Mouse (Mus musculus): ENCODE measurements around the gene Elf1. TPM values are rescaled to one million over a fixed set of nuclear protein-coding genes. Genes with fewer than 3 reads are reported as not detected.
A peak's percentile ranks its signal among the peaks of the same experiment; 100 is the strongest.
"Not testable (repeated sequence)": the region's sequence is repeated elsewhere in the genome, so short reads cannot be mapped to it uniquely, and the experiment has no call there.

Gene Elf1
- total and polyA plus RNA-seq, 2 experiments from 2014 or later = 2.1 to 7.2 TPM

DNA sequence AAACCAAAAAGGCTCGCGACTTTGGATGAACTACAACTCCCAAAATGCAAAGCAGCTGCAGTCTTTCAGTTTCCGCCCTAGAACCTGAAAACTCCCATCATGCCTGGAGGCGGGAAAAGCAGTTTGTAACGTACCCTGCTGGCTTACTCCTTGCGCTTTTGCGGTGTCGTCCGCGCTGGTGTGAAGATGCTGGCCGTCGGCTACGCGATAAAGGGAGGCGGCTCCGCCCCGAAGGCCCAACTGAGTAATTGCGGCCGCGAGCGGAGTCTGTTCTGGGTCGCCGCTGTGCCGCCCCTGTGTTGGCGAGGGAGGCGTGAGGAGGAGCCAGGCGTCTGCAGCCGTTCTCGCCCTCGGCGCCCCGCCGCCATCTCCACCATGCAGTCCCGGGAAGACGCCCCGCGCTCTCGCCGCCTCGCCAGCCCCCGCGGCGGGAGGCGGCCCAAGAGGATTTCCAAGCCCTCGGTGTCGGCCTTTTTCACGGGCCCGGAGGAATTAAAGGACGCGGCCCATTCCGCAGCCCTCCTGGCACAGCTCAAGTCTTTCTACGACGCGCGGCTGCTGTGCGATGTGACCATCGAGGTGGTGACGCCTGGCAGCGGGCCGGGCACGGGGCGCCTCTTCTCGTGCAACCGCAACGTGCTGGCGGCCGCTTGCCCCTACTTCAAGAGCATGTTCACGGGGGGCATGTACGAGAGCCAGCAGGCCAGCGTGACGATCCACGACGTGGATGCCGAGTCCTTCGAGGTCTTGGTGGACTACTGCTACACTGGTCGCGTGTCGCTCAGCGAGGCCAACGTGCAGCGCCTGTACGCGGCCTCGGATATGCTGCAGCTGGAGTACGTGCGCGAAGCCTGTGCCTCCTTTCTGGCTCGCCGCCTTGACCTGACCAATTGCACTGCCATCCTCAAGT, 29.1 kb upstream of the Elf1 start, which contains the start of gene Kbtbd6:
Kbtbd6 (plus strand) TSS at position 155 of the 910 bp plus-strand sequence.
- DNase-seq (ENCODE audit: low spot score) (peak; percentile 96), ATAC-seq (ENCODE audit: low FRiP score) (peak; percentile 85)
- Histone ChIP-seq H3K4me2 (ENCODE audit: low read depth, low read length, poor library complexity, severe bottlenecking) (peak within 1 kb of the TSS; percentile 69), H3K9ac (replicated peaks; ENCODE audit: low read length, poor library complexity, severe bottlenecking) (0 out of 2 replicates have a peak within 1 kb of the TSS, but pooled peaks have one; percentile 29), H3K4me3 (ENCODE audit: low read depth, low read length) (peak within 1 kb of the TSS; percentile 48)
- H3K36me3 ChIP-seq (ENCODE audit: insufficient read depth, low read length); H3K27ac ChIP-seq (ENCODE audit: low read depth, low read length); H3K27me3 ChIP-seq (ENCODE audit: insufficient read depth, low read length); H3K9me3 ChIP-seq (ENCODE audit: low read length); H3K4me1 ChIP-seq (ENCODE audit: insufficient read depth, low read length): not testable (repeated sequence)
- TF ChIP-seq CTCF (IDR thresholded peaks at IDR 0.05) = 0 out of 2 replicates have a peak, but pooled peaks have one; percentile 8
- 21% methylated on average over 38 of the region's 89 CpGs for WGBS

DNA sequence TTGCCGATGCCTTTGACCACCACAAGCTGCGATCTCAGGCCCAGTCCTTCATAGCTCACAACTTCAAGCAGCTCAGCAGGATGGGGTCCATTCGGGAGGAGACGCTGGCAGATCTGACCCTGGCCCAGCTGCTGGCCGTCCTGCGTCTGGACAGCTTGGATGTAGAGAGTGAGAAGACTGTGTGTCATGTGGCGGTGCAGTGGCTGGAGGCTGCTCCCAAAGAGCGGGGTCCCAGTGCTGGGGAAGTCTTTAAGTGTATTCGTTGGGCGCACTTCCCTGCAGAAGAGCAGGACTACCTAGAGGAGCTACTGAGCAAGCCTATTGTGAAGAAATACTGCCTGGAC, 28.4 kb upstream of the Elf1 start:
- not testable (repeated sequence) for H3K27me3 ChIP-seq (ENCODE audit: insufficient read depth, low read length); H3K4me3 ChIP-seq (ENCODE audit: low read depth, low read length); H3K27ac ChIP-seq (ENCODE audit: low read depth, low read length); H3K9me3 ChIP-seq (ENCODE audit: low read length); H3K9ac ChIP-seq (replicated peaks; ENCODE audit: low read length, poor library complexity, severe bottlenecking); H3K4me1 ChIP-seq (ENCODE audit: insufficient read depth, low read length); DNase-seq (ENCODE audit: low spot score); H3K36me3 ChIP-seq (ENCODE audit: insufficient read depth, low read length); H3K4me2 ChIP-seq (ENCODE audit: low read depth, low read length, poor library complexity, severe bottlenecking)
- 0 out of 2 replicates have a peak, but pooled peaks have one; percentile 8 for ATAC-seq (ENCODE audit: low FRiP score)
- WGBS = 96% methylated on average over 5 of the region's 10 CpGs

DNA sequence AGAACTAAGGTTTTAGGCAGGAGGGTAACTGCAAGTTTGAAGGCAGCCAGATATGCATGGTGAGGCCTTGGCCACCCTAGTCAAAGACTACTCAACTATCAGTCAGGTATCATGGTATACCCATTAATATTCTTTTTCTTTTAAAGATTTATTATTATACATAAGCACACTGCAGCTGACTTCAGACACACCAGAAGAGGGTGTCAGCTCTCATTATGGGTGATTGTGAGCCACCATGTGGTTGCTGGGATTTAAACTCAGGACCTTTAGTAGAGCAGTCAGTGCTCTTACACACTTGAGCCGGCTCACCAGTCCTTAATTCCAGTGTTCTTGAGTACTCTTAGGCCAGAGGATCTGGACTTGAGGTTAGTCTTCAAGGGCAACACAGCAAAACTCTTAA, 20.6 kb upstream of the Elf1 start:
- ATAC-seq (ENCODE audit: low FRiP score) (no peak), DNase-seq (ENCODE audit: low spot score) (no peak)
- Histone ChIP-seq H3K9ac (replicated peaks; ENCODE audit: low read length, poor library complexity, severe bottlenecking) (no peak overlapping the region), H3K4me1 (ENCODE audit: insufficient read depth, low read length) (no peaks in the 10 kb centered on the region), H3K27ac (ENCODE audit: low read depth, low read length) (no peak overlapping the region), H3K4me2 (ENCODE audit: low read depth, low read length, poor library complexity, severe bottlenecking) (no peak overlapping the region), H3K27me3 (ENCODE audit: insufficient read depth, low read length) (no peaks in the 10 kb centered on the region), H3K36me3 (ENCODE audit: insufficient read depth, low read length) (peaks cover 16% of the 10 kb centered on the region), H3K4me3 (ENCODE audit: low read depth, low read length) (no peak overlapping the region), H3K9me3 (ENCODE audit: low read length) (no peaks in the 10 kb centered on the region)
- no peak for TF ChIP-seq CTCF (IDR thresholded peaks at IDR 0.05)
- 82% methylated on average over 1 of the region's 1 CpGs for WGBS

DNA sequence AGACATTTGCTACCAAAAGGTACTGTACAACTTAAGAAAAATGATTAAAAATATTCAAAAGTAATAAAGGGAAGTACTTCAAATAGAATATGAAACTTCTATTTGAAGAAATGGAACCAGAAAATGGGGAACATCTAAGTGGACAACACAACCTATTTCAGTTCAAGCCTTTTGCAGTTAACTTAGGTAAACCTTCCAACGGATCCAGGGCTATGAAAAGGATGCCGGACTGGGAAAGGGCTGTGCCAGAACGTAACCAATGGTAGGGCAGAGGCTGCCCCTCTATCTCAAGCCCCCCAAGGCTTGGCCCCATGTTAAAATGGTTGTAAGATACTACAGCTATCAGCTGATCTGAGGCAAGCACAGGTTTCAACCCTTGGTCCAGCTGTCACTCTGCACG, 20.0 kb upstream of the Elf1 start:
- no peaks in the 10 kb centered on the region for H3K9me3 ChIP-seq (ENCODE audit: low read length)
- no peaks in the 10 kb centered on the region for H3K27me3 ChIP-seq (ENCODE audit: insufficient read depth, low read length)
- no peak for ATAC-seq (ENCODE audit: low FRiP score)
- no peak for DNase-seq (ENCODE audit: low spot score)
- no peaks in the 10 kb centered on the region for H3K4me1 ChIP-seq (ENCODE audit: insufficient read depth, low read length)
- peaks cover 18% of the 10 kb centered on the region for H3K36me3 ChIP-seq (ENCODE audit: insufficient read depth, low read length)
- H3K4me3 ChIP-seq (ENCODE audit: low read depth, low read length) = no peak overlapping the region
- 90% methylated on average over 4 of the region's 4 CpGs for WGBS
- no peak overlapping the region for H3K27ac ChIP-seq (ENCODE audit: low read depth, low read length)
- TF ChIP-seq CTCF (IDR thresholded peaks at IDR 0.05) = no peak
- no peak overlapping the region for H3K4me2 ChIP-seq (ENCODE audit: low read depth, low read length, poor library complexity, severe bottlenecking)
- H3K9ac ChIP-seq (replicated peaks; ENCODE audit: low read length, poor library complexity, severe bottlenecking) = no peak overlapping the region

DNA sequence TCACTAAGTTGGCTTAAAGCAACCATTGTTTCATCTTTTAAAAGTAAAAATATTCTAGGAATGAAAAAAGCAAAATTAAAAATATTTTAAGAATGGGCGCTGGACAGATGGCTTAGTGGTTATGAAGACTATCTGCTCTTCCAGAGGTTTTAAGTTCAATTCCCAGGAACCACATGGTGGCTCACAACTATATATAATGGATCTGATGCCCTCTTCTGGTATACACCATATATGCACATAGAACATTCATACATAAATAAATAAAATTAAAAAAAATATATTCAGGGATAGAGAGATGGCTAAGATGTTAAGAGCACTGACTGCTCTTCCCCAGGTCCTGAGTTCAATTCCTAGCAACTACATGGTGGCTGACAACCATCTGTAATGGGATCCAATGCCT, 15.4 kb upstream of the Elf1 start:
- WGBS = 83% methylated on average over 1 of the region's 1 CpGs
- Histone ChIP-seq H3K9ac (replicated peaks; ENCODE audit: low read length, poor library complexity, severe bottlenecking) (no peak overlapping the region), H3K27me3 (ENCODE audit: insufficient read depth, low read length) (no peaks in the 10 kb centered on the region), H3K36me3 (ENCODE audit: insufficient read depth, low read length) (peaks cover 45% of the 10 kb centered on the region), H3K9me3 (ENCODE audit: low read length) (no peaks in the 10 kb centered on the region), H3K4me2 (ENCODE audit: low read depth, low read length, poor library complexity, severe bottlenecking) (no peak overlapping the region), H3K4me3 (ENCODE audit: low read depth, low read length) (no peak overlapping the region), H3K27ac (ENCODE audit: low read depth, low read length) (no peak overlapping the region), H3K4me1 (ENCODE audit: insufficient read depth, low read length) (no peaks in the 10 kb centered on the region)
- TF ChIP-seq CTCF (IDR thresholded peaks at IDR 0.05) = peak; percentile 46
- no peak for ATAC-seq (ENCODE audit: low FRiP score)
- peak; percentile 29 for DNase-seq (ENCODE audit: low spot score)

DNA sequence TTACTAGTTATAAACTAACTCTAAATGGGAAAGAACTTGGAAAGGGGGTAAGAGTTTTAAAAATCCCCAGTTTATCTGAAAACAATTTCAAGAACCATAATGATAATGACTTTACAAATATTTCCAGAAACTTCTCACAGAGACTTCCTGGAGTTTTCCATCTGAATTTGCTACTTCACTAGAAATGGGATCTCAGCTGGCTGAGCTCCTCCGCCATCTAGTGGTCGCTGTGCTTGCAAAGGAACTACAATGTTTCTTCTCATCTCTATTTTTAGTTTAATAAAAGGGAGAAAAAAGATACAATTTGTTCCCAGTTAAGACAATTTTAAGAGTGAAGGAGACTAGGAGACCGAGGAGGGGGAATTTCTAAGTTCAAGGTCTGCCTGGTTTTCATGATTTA, 13.4 kb upstream of the Elf1 start:
- 25% methylated on average over 3 of the region's 3 CpGs for WGBS
- peak; percentile 90 for TF ChIP-seq CTCF (IDR thresholded peaks at IDR 0.05)
- H3K36me3 ChIP-seq (ENCODE audit: insufficient read depth, low read length) = peaks cover 51% of the 10 kb centered on the region
- no peak overlapping the region for H3K9ac ChIP-seq (replicated peaks; ENCODE audit: low read length, poor library complexity, severe bottlenecking)
- no peaks in the 10 kb centered on the region for H3K9me3 ChIP-seq (ENCODE audit: low read length)
- no peaks in the 10 kb centered on the region for H3K27me3 ChIP-seq (ENCODE audit: insufficient read depth, low read length)
- H3K4me1 ChIP-seq (ENCODE audit: insufficient read depth, low read length) = no peaks in the 10 kb centered on the region
- no peak overlapping the region for H3K4me2 ChIP-seq (ENCODE audit: low read depth, low read length, poor library complexity, severe bottlenecking)
- ATAC-seq (ENCODE audit: low FRiP score) = no peak
- peak; percentile 70 for DNase-seq (ENCODE audit: low spot score)
- no peak overlapping the region for H3K27ac ChIP-seq (ENCODE audit: low read depth, low read length)
- no peak overlapping the region for H3K4me3 ChIP-seq (ENCODE audit: low read depth, low read length)
